Mouse (Mus musculus): ENCODE data around the gene Nfia. TPM values are rescaled to one million over a fixed set of nuclear protein-coding genes. Genes with fewer than 3 reads are reported as not detected.

Nfia gene
- total RNA-seq, 1 experiment, result 0.27 TPM

- H3K27ac ChIP-seq (ENCODE audit: insufficient read depth, low read depth, low read length, poor library complexity, severe bottlenecking), result no peak overlapping the region
- TF ChIP-seq MAFK (IDR thresholded peaks at IDR 0.05; ENCODE audit: insufficient read depth, low read depth, low read length) (no peak), ZNF384 (IDR thresholded peaks at IDR 0.05; ENCODE audit: low read depth, low read length) (no peak), ZC3H11A (IDR thresholded peaks at IDR 0.05; ENCODE audit: borderline replicate concordance, low read depth, low read length) (no peak), HCFC1 (IDR thresholded peaks at IDR 0.05; ENCODE audit: borderline replicate concordance, insufficient read depth, low read length) (no peak), CHD2 (IDR thresholded peaks at IDR 0.05; ENCODE audit: low read depth, low read length) (no peak)
- H3K9me3 ChIP-seq (ENCODE audit: control insufficient read depth, insufficient read depth, low read depth, low read length), result no peaks in the 10 kb centered on the region
- in situ Hi-C loops (cut with MboI; ENCODE audit: low sequenced_read_pairs in 2 of 2, unreplicated experiment in 2 of 2), result no loop called here
- H3K9ac ChIP-seq (ENCODE audit: insufficient read depth, low read depth, low read length, poor library complexity, severe bottlenecking), result no peak overlapping the region
- H3K36me3 ChIP-seq (ENCODE audit: control insufficient read depth, insufficient read depth, low read length, poor library complexity, severe bottlenecking), result no peaks in the 10 kb centered on the region
- no peak for DNase-seq (ENCODE audit: low read depth, low spot score)
- no peaks in the 10 kb centered on the region for H3K4me1 ChIP-seq (ENCODE audit: control insufficient read depth in 2 of 2, insufficient read depth in 2 of 2, low read length in 2 of 2, poor library complexity in 1 of 2)
- H3K4me3 ChIP-seq (ENCODE audit: insufficient read depth in 1 of 2, low read depth in 1 of 2, low read length in 2 of 2, poor library complexity in 1 of 2, severe bottlenecking in 1 of 2), result no peak overlapping the region
These were observed 52.9 kb downstream of the Nfia start for GRCm38 (mm10) chr4:97825432-97825831.

- no peak for TF ChIP-seq ZNF384 (IDR thresholded peaks at IDR 0.05; ENCODE audit: low read depth, low read length)
- TF ChIP-seq CHD2 (IDR thresholded peaks at IDR 0.05; ENCODE audit: low read depth, low read length), result no peak
- TF ChIP-seq ZC3H11A (IDR thresholded peaks at IDR 0.05; ENCODE audit: borderline replicate concordance, low read depth, low read length), result no peak
- no peak for TF ChIP-seq MAFK (IDR thresholded peaks at IDR 0.05; ENCODE audit: insufficient read depth, low read depth, low read length)
- TF ChIP-seq HCFC1 (IDR thresholded peaks at IDR 0.05; ENCODE audit: borderline replicate concordance, insufficient read depth, low read length), result no peak
- Histone ChIP-seq H3K9me3 (ENCODE audit: control insufficient read depth, insufficient read depth, low read depth, low read length) (no peaks in the 10 kb centered on the region), H3K4me1 (ENCODE audit: control insufficient read depth in 2 of 2, insufficient read depth in 2 of 2, low read length in 2 of 2, poor library complexity in 1 of 2) (no peaks in the 10 kb centered on the region), H3K27ac (ENCODE audit: insufficient read depth, low read depth, low read length, poor library complexity, severe bottlenecking) (no peak overlapping the region), H3K4me3 (ENCODE audit: insufficient read depth in 1 of 2, low read depth in 1 of 2, low read length in 2 of 2, poor library complexity in 1 of 2, severe bottlenecking in 1 of 2) (no peak overlapping the region), H3K9ac (ENCODE audit: insufficient read depth, low read depth, low read length, poor library complexity, severe bottlenecking) (no peak overlapping the region), H3K36me3 (ENCODE audit: control insufficient read depth, insufficient read depth, low read length, poor library complexity, severe bottlenecking) (no peaks in the 10 kb centered on the region)
- in situ Hi-C loops (cut with MboI; ENCODE audit: low sequenced_read_pairs in 2 of 2, unreplicated experiment in 2 of 2), result no loop called here
- DNase-seq (ENCODE audit: low read depth, low spot score), result no peak
These were observed 53.3 kb downstream of the Nfia start for GRCm38 (mm10) chr4:97825841-97826240.

DNA sequence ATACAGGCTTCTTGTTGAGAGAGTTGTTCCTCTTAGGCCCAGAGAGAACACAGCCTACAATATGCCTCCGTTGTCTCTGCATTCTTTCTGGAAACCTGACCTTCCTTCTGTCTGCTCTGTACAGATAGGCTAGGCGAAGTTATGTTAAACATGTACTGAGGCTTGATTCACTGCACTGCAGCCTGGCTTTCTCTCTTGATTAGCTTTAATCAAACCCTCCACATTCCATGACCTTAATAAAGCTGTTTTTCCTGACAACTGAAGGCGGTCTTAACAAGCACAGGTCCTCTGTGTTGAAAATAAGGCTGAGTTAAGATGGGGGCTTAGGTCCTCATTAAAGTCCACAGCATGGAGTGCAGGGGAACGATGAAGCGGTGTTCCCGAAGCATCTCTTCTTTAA lies 54.6 kb downstream of the Nfia start:
- H3K27ac ChIP-seq (ENCODE audit: insufficient read depth, low read depth, low read length, poor library complexity, severe bottlenecking), result no peak overlapping the region
- H3K4me3 ChIP-seq (ENCODE audit: insufficient read depth in 1 of 2, low read depth in 1 of 2, low read length in 2 of 2, poor library complexity in 1 of 2, severe bottlenecking in 1 of 2), result no peak overlapping the region
- no peaks in the 10 kb centered on the region for H3K36me3 ChIP-seq (ENCODE audit: control insufficient read depth, insufficient read depth, low read length, poor library complexity, severe bottlenecking)
- no peaks in the 10 kb centered on the region for H3K4me1 ChIP-seq (ENCODE audit: control insufficient read depth in 2 of 2, insufficient read depth in 2 of 2, low read length in 2 of 2, poor library complexity in 1 of 2)
- DNase-seq (ENCODE audit: low read depth, low spot score), result no peak
- no peaks in the 10 kb centered on the region for H3K9me3 ChIP-seq (ENCODE audit: control insufficient read depth, insufficient read depth, low read depth, low read length)
- in situ Hi-C loops (cut with MboI; ENCODE audit: low sequenced_read_pairs in 2 of 2, unreplicated experiment in 2 of 2), result no loop called here
- no peak overlapping the region for H3K9ac ChIP-seq (ENCODE audit: insufficient read depth, low read depth, low read length, poor library complexity, severe bottlenecking)
- no peak for TF ChIP-seq CHD2 (IDR thresholded peaks at IDR 0.05; ENCODE audit: low read depth, low read length)
- no peak for TF ChIP-seq MAFK (IDR thresholded peaks at IDR 0.05; ENCODE audit: insufficient read depth, low read depth, low read length)
- TF ChIP-seq ZC3H11A (IDR thresholded peaks at IDR 0.05; ENCODE audit: borderline replicate concordance, low read depth, low read length), result no peak
- no peak for TF ChIP-seq ZNF384 (IDR thresholded peaks at IDR 0.05; ENCODE audit: low read depth, low read length)
- TF ChIP-seq HCFC1 (IDR thresholded peaks at IDR 0.05; ENCODE audit: borderline replicate concordance, insufficient read depth, low read length), result no peak

DNA sequence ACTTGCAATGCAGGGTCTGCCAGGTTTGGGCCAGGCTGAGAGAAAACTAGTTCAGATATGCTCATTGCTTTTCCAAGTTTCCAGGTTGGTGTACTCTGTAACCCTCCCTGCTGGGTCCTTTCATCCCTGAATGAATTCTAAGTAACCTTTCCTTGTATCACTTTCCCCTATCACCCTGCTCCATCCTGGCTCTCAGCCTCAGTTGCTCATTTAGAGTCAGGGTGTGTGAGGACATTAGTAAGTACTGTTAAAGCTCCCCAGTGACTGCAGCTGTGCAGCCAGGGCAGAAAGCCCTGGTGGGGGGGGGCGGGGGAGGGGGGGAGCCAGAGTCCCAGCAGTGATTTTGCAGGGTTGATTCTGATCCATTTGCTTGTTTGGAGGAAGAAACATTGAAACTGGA lies 56.0 kb downstream of the Nfia start:
- TF ChIP-seq ZC3H11A (IDR thresholded peaks at IDR 0.05; ENCODE audit: borderline replicate concordance, low read depth, low read length) (no peak), CHD2 (IDR thresholded peaks at IDR 0.05; ENCODE audit: low read depth, low read length) (no peak), HCFC1 (IDR thresholded peaks at IDR 0.05; ENCODE audit: borderline replicate concordance, insufficient read depth, low read length) (no peak), ZNF384 (IDR thresholded peaks at IDR 0.05; ENCODE audit: low read depth, low read length) (no peak), MAFK (IDR thresholded peaks at IDR 0.05; ENCODE audit: insufficient read depth, low read depth, low read length) (no peak)
- in situ Hi-C loops (cut with MboI; ENCODE audit: low sequenced_read_pairs in 2 of 2, unreplicated experiment in 2 of 2), result no loop called here
- no peaks in the 10 kb centered on the region for H3K4me1 ChIP-seq (ENCODE audit: control insufficient read depth in 2 of 2, insufficient read depth in 2 of 2, low read length in 2 of 2, poor library complexity in 1 of 2)

More for the DNA sequence above, 56.0 kb downstream of the Nfia start:
- no peaks in the 10 kb centered on the region for H3K36me3 ChIP-seq (ENCODE audit: control insufficient read depth, insufficient read depth, low read length, poor library complexity, severe bottlenecking)
- H3K4me3 ChIP-seq (ENCODE audit: insufficient read depth in 1 of 2, low read depth in 1 of 2, low read length in 2 of 2, poor library complexity in 1 of 2, severe bottlenecking in 1 of 2), result no peak overlapping the region
- no peak for DNase-seq (ENCODE audit: low read depth, low spot score)
- no peak overlapping the region for H3K27ac ChIP-seq (ENCODE audit: insufficient read depth, low read depth, low read length, poor library complexity, severe bottlenecking)
- H3K9ac ChIP-seq (ENCODE audit: insufficient read depth, low read depth, low read length, poor library complexity, severe bottlenecking), result no peak overlapping the region
- H3K9me3 ChIP-seq (ENCODE audit: control insufficient read depth, insufficient read depth, low read depth, low read length), result no peaks in the 10 kb centered on the region

Measured in ES-E14 (cell line).